Mouse (Mus musculus): ENCODE results near the gene Naaladl1.

DNA sequence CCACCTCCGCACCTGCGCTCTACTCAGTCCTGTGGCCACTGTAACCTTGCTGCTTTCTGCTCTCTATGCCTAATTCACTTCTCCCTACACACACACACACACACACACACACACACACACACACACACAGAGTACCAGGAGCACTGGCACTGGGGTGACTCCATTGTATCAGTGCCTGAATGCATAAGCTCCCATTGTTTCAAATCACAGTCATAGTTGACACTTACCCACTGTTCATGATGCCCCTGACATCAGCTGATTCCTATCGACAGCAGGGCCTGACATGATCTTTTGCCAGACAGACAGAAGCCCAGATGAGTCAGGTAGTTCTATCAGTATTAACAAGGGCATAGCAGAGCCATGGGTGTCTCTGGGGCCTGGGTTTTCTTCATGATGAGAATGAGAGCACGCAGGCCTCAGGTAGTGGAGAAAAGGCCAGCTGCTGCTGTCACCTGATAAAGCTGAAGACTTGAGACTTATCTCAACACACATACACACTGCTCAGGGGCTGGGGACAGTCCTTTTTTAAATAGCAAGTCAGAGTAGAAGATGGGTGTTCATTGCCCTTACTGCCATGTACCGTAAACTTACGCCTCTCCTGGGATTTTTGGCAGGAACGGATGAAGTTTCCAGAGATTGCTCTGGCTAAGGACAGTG is 26.7 kb downstream of the Naaladl1 start:
- TF ChIP-seq CTCF (IDR thresholded peaks at IDR 0.05; ENCODE audit: low read depth) (no peak), EP300 (IDR thresholded peaks at IDR 0.05; ENCODE audit: low read depth) (no peak)

Data from heart, postnatal 0 days (tissue).